Mouse (Mus musculus): ENCODE data around the gene Pnn. TPM values are rescaled to one million over a fixed set of nuclear protein-coding genes. Genes with fewer than 3 reads are reported as not detected.
A peak's percentile ranks its signal among the peaks of the same experiment; 100 is the strongest.
"Not testable (repeated sequence)": the region's sequence is repeated elsewhere in the genome, so short reads cannot be mapped to it uniquely, and the experiment has no call there.

The Pnn gene
- polyA plus RNA-seq, 1 experiment from 2014 or later = 28.9 TPM

DNA sequence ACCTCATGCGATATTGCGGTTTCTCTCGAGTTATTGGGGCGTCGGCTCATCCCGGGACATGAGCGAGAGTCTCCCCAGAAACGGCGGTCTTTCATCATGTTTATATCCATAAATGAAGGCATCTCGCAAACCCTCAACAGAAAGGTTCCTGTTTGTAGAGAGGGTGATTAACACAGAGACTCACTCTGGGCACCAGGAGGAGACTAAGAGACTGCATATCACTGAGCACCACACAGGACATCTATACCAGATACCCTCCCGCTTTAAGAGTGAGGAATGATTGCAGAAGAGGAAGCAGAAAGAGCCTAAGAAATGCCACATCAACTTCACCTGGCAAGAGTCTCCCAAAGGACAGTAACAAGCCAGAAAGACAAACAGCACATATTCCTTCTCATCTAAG lies 10.5 kb upstream of the Pnn start:
- H3K4me2 ChIP-seq (ENCODE audit: low read depth, low read length) = no peak overlapping the region
- peaks cover 9% of the 10 kb centered on the region for H3K36me3 ChIP-seq (replicated peaks; ENCODE audit: insufficient read depth, low read length)
- H3K9me3 ChIP-seq (ENCODE audit: low read length) = no peaks in the 10 kb centered on the region
- H3K4me3 ChIP-seq (ENCODE audit: low read depth, low read length) = no peak overlapping the region
- H3K27me3 ChIP-seq (ENCODE audit: insufficient read depth, low read length) = no peaks in the 10 kb centered on the region
- peaks cover 24% of the 10 kb centered on the region for H3K4me1 ChIP-seq (ENCODE audit: insufficient read depth)
- DNase-seq (no peak), ATAC-seq (no peak)
- WGBS (ENCODE audit: insufficient replicate concordance) = 94% methylated on average over 11 of the region's 11 CpGs
- no peak for TF ChIP-seq CTCF (IDR thresholded peaks at IDR 0.05; ENCODE audit: low read depth)
- TF ChIP-seq EP300 (IDR thresholded peaks at IDR 0.05; ENCODE audit: low read depth) = no peak
- no peak overlapping the region for H3K27ac ChIP-seq (ENCODE audit: low read depth)
- H3K9ac ChIP-seq (replicated peaks) = no peak overlapping the region

GRCm38 (mm10) chr12:59058242-59058641 lies 8.4 kb upstream of the Pnn start:
- H3K4me3 ChIP-seq (ENCODE audit: low read depth, low read length); H3K36me3 ChIP-seq (replicated peaks; ENCODE audit: insufficient read depth, low read length); H3K9me3 ChIP-seq (ENCODE audit: low read length); H3K9ac ChIP-seq (replicated peaks); H3K4me2 ChIP-seq (ENCODE audit: low read depth, low read length); H3K27me3 ChIP-seq (ENCODE audit: insufficient read depth, low read length); ATAC-seq; H3K27ac ChIP-seq (ENCODE audit: low read depth); DNase-seq: not testable (repeated sequence)
- WGBS (ENCODE audit: insufficient replicate concordance) = 81% methylated on average over 5 of the region's 5 CpGs
- H3K4me1 ChIP-seq (ENCODE audit: insufficient read depth) = peaks cover 20% of the 10 kb centered on the region

DNA sequence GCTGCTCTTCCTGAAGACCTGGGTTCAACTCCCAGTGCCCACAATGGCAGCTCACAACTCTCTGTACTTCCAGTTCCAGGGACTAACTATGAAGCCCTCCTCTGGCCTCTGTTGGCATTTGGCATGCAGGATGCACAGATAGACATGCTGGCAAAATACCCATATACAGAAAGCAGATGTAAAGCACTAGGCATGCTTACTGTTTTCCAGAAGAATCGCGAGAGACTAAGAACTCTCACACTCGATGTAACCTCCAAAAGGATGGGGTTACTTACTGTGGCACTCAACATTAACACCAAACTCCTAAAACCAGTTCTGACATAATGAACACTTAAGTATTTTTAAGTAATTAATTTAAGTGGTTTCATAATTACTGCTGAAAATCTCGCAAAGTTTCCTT lies 6.4 kb upstream of the Pnn start:
- H3K9me3 ChIP-seq (ENCODE audit: low read length) = no peaks in the 10 kb centered on the region
- H3K27ac ChIP-seq (ENCODE audit: low read depth) = peak overlapping the region; percentile 94
- ATAC-seq = no peak
- H3K27me3 ChIP-seq (ENCODE audit: insufficient read depth, low read length) = no peaks in the 10 kb centered on the region
- no peak for DNase-seq
- peak overlapping the region; percentile 91 for H3K4me3 ChIP-seq (ENCODE audit: low read depth, low read length)
- WGBS (ENCODE audit: insufficient replicate concordance) = 44% methylated on average over 4 of the region's 4 CpGs
- peak overlapping the region; percentile 94 for H3K9ac ChIP-seq (replicated peaks)
- peaks cover 4% of the 10 kb centered on the region for H3K36me3 ChIP-seq (replicated peaks; ENCODE audit: insufficient read depth, low read length)
- peak overlapping the region; percentile 82 for H3K4me2 ChIP-seq (ENCODE audit: low read depth, low read length)
- no peak for TF ChIP-seq CTCF (IDR thresholded peaks at IDR 0.05; ENCODE audit: low read depth)
- no peak for TF ChIP-seq EP300 (IDR thresholded peaks at IDR 0.05; ENCODE audit: low read depth)
- peaks cover 13% of the 10 kb centered on the region; the same call in 1 of the 2 replicates for H3K4me1 ChIP-seq (ENCODE audit: insufficient read depth)

DNA sequence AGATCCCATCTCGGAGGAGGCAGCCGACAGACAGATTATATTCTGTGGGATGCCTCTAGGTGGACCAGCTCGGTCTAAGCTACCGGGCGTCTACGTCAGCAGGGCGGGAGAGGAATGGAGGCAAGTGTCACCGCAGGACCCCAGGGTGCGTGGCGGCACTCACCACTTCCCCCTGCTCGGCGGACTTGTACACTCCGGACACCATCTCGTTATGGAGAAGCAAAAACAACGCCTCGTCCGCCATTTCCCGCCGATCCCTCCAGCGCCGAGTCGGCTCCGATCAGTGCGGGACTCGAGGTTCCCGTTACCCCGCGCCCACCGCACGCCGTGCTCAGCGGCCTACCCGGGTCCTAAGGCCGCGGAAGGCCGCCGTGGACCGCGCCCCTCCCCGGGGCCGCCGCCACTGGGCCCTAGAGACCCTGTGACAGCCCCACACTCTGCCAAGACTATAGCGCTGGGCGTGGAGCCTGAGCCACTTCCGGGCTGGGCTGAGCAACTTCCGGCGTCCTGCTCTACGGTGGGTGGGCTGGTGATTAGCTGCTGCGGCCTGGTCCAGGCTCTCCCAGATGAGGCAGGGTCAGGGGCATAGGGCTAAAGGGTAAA lies 5.6 kb upstream of the Pnn start, which contains the start of gene Trappc6b:
Gene Trappc6b, minus strand, starts transcription at position 480 of the 603 bp plus-strand sequence.
- Histone ChIP-seq H3K36me3 (replicated peaks; ENCODE audit: insufficient read depth, low read length) (peaks cover 4% of the 10 kb centered on the region), H3K9ac (replicated peaks) (peak within 1 kb of the TSS; percentile 94), H3K4me3 (ENCODE audit: low read depth, low read length) (peak within 1 kb of the TSS; percentile 91), H3K27me3 (ENCODE audit: insufficient read depth, low read length) (no peaks in the 10 kb centered on the region), H3K9me3 (ENCODE audit: low read length) (no peaks in the 10 kb centered on the region), H3K4me1 (ENCODE audit: insufficient read depth) (peaks cover 16% of the 10 kb centered on the region; the same call in 1 of the 2 replicates), H3K27ac (ENCODE audit: low read depth) (peak within 1 kb of the TSS; percentile 94), H3K4me2 (ENCODE audit: low read depth, low read length) (peak within 1 kb of the TSS; percentile 82)
- WGBS (ENCODE audit: insufficient replicate concordance) = under 1% methylated on average over 49 of the region's 49 CpGs
- ATAC-seq (peak; percentile 96), DNase-seq (peak; percentile 86)
- TF ChIP-seq EP300 (IDR thresholded peaks at IDR 0.05; ENCODE audit: low read depth) (no peak), CTCF (IDR thresholded peaks at IDR 0.05; ENCODE audit: low read depth) (peak; percentile 45)

- H3K4me1 ChIP-seq (ENCODE audit: insufficient read depth) = peaks cover 8% of the 10 kb centered on the region
- H3K36me3 ChIP-seq (replicated peaks; ENCODE audit: insufficient read depth, low read length) = peaks cover 17% of the 10 kb centered on the region
- 83% methylated on average over 8 of the region's 8 CpGs for WGBS (ENCODE audit: insufficient replicate concordance)
- DNase-seq = no peak
- H3K27ac ChIP-seq (ENCODE audit: low read depth) = no peak overlapping the region
- no peak for ATAC-seq
- no peak overlapping the region for H3K4me2 ChIP-seq (ENCODE audit: low read depth, low read length)
- H3K9me3 ChIP-seq (ENCODE audit: low read length) = no peaks in the 10 kb centered on the region
- TF ChIP-seq EP300 (IDR thresholded peaks at IDR 0.05; ENCODE audit: low read depth) (no peak), CTCF (IDR thresholded peaks at IDR 0.05; ENCODE audit: low read depth) (no peak)
- H3K27me3 ChIP-seq (ENCODE audit: insufficient read depth, low read length) = no peaks in the 10 kb centered on the region
- H3K9ac ChIP-seq (replicated peaks) = no peak overlapping the region
- H3K4me3 ChIP-seq (ENCODE audit: low read depth, low read length) = no peak overlapping the region
These were observed 1.8 kb upstream of the Pnn start for GRCm38 (mm10) chr12:59064837-59065236.

- Histone ChIP-seq H3K27me3 (ENCODE audit: insufficient read depth, low read length) (no peaks in the 10 kb centered on the region), H3K9me3 (ENCODE audit: low read length) (no peaks in the 10 kb centered on the region), H3K4me3 (ENCODE audit: low read depth, low read length) (peak overlapping the region; percentile 92), H3K27ac (ENCODE audit: low read depth) (peak overlapping the region; percentile 88), H3K9ac (replicated peaks) (peak overlapping the region; percentile 53), H3K36me3 (replicated peaks; ENCODE audit: insufficient read depth, low read length) (peaks cover 25% of the 10 kb centered on the region), H3K4me2 (ENCODE audit: low read depth, low read length) (peak overlapping the region; percentile 75), H3K4me1 (ENCODE audit: insufficient read depth) (peaks cover 5% of the 10 kb centered on the region)
- TF ChIP-seq EP300 (IDR thresholded peaks at IDR 0.05; ENCODE audit: low read depth) (no peak), CTCF (IDR thresholded peaks at IDR 0.05; ENCODE audit: low read depth) (no peak)
- ATAC-seq = no peak
- no peak for DNase-seq
- WGBS (ENCODE audit: insufficient replicate concordance) = 57% methylated on average over 3 of the region's 3 CpGs
These were observed 908 bp upstream of the Pnn start for GRCm38 (mm10) chr12:59065776-59066175.

Data from liver, postnatal 0 days (tissue).